Mouse (Mus musculus) stomach, embryonic 16.5 days (tissue): ENCODE data around the gene Ssna1. TPM values are rescaled to one million over a fixed set of nuclear protein-coding genes. Genes with fewer than 3 reads are reported as not detected.

Experiments used
- ATAC-seq: fragments of 200-750 bp; cut with Nextera tagmentation; 2 replicates; pipeline ENCODE4 v1.8.0; 2017; ENCODE audit warnings: moderate number of reproducible peaks, moderate TSS enrichment; ENCODE audit not compliant: insufficient read depth, low FRiP score
- H3K27ac ChIP-seq: fragments of 300-500 bp; sonication (generic); 2 replicates; pipeline ENCODE4 v1.5.1; 2014; ENCODE audit warnings: low read length
- H3K27me3 ChIP-seq: fragments of 300-500 bp; sonication (generic); 2 replicates; pipeline ENCODE4 v1.6.1; 2014; ENCODE audit warnings: low read length, control low read depth, mixed read lengths; ENCODE audit not compliant: control insufficient read depth, insufficient read depth
- H3K36me3 ChIP-seq: fragments of 300-500 bp; sonication (generic); 2 replicates; pipeline ENCODE4 v1.6.1; 2014; ENCODE audit warnings: low read length; ENCODE audit not compliant: control insufficient read depth, insufficient read depth
- H3K4me1 ChIP-seq: fragments of 300-500 bp; sonication (generic); 2 replicates; pipeline ENCODE4 v1.6.1; 2014; ENCODE audit warnings: low read length, control low read depth, mixed read lengths; ENCODE audit not compliant: control insufficient read depth, insufficient read depth
- H3K4me2 ChIP-seq: fragments of 300-500 bp; sonication (generic); 2 replicates; pipeline ENCODE4 v1.6.1; 2014; ENCODE audit warnings: low read depth, low read length, mixed read lengths
- H3K4me3 ChIP-seq: fragments of 300-500 bp; sonication (generic); replicated peaks from 2 replicates; pipeline ENCODE4 v1.5.1; 2014; ENCODE audit warnings: mild to moderate bottlenecking, low read length
- H3K9ac ChIP-seq: fragments of 300-500 bp; sonication (generic); 2 replicates; pipeline ENCODE4 v1.6.1; 2014; ENCODE audit warnings: low read length
- H3K9me3 ChIP-seq: fragments of 300-500 bp; sonication (generic); replicated peaks from 2 replicates; pipeline ENCODE4 v1.6.1; 2016; ENCODE audit warnings: low read length, control low read depth; ENCODE audit not compliant: control insufficient read depth
- WGBS: fragments of 180-500 bp; shearing (Covaris S2); extraction: QIAGEN DNeasy Blood & Tissue Kit; methylation state at CpG from one replicate; pipeline ENCODE4 v1.1.7; 2014; 5-methylcytosine and 5-hydroxymethylcytosine counted together
- polyA plus RNA-seq: library from polyadenylated mRNA; unstranded; fragments of >200 nt; fragmentation: Nextera tagmentation; extraction: Ambion mirVana; gene quantifications from 2 replicates; pipeline ENCODE4 v1.2.1, GENCODE M21; 2015

Gene Ssna1
- polyA plus RNA-seq, 1 experiment from 2014 or later, result 199 TPM

GRCm38 (mm10) chr2:25291184-25292053, 19.2 kb upstream of the Ssna1 start:
- H3K4me2 ChIP-seq, result peak overlapping the region; percentile 61
- no peak for ATAC-seq
- H3K36me3 ChIP-seq, result no peaks in the 10 kb centered on the region
- peak overlapping the region; percentile 68 for H3K9ac ChIP-seq
- peaks cover 45% of the 10 kb centered on the region for H3K27me3 ChIP-seq
- no peak overlapping the region; the same call in 1 of the 2 replicates for H3K27ac ChIP-seq
- H3K4me1 ChIP-seq, result peaks cover 44% of the 10 kb centered on the region
- H3K4me3 ChIP-seq, result peak overlapping the region; percentile 45
- no peaks in the 10 kb centered on the region for H3K9me3 ChIP-seq
- 8% methylated on average over 32 of the region's 32 CpGs for WGBS

- H3K27ac ChIP-seq, result no peak overlapping the region; the same call in 1 of the 2 replicates
- H3K9ac ChIP-seq, result peak overlapping the region; percentile 61
- peaks cover 48% of the 10 kb centered on the region for H3K4me1 ChIP-seq
- peaks cover 45% of the 10 kb centered on the region for H3K27me3 ChIP-seq
- H3K9me3 ChIP-seq, result no peaks in the 10 kb centered on the region
- ATAC-seq, result no peak
- 1% methylated on average over 18 of the region's 18 CpGs for WGBS
- peak overlapping the region; percentile 45 for H3K4me3 ChIP-seq
- H3K4me2 ChIP-seq, result peak overlapping the region; percentile 55
- no peaks in the 10 kb centered on the region for H3K36me3 ChIP-seq
These were observed 18.5 kb upstream of the Ssna1 start for GRCm38 (mm10) chr2:25290816-25291130.

GRCm38 (mm10) chr2:25290101-25290815, 18.0 kb upstream of the Ssna1 start:
- Histone ChIP-seq H3K27ac (peak overlapping the region; percentile 77), H3K9ac (peak overlapping the region; percentile 61), H3K4me2 (peak overlapping the region; percentile 55), H3K4me3 (peak overlapping the region; percentile 45), H3K36me3 (0 out of 2 replicates have a peak, but pooled peaks cover under 1% of the 10 kb centered on the region), H3K9me3 (no peaks in the 10 kb centered on the region), H3K4me1 (peaks cover 50% of the 10 kb centered on the region), H3K27me3 (peaks cover 45% of the 10 kb centered on the region)
- ATAC-seq, result no peak
- 2% methylated on average over 54 of the region's 54 CpGs for WGBS

GRCm38 (mm10) chr2:25289651-25290050, 17.4 kb upstream of the Ssna1 start, which contains the start of gene Lrrc26:
TSS of gene Lrrc26 (plus strand) at chr2:25289915.
- Histone ChIP-seq H3K27ac (peak within 1 kb of the TSS; percentile 97), H3K36me3 (peaks cover 7% of the 10 kb centered on the region; the same call in 1 of the 2 replicates), H3K4me2 (peak within 1 kb of the TSS; percentile 55), H3K9ac (peak within 1 kb of the TSS; percentile 61), H3K4me1 (peaks cover 52% of the 10 kb centered on the region), H3K9me3 (no peaks in the 10 kb centered on the region), H3K27me3 (peaks cover 45% of the 10 kb centered on the region), H3K4me3 (peak within 1 kb of the TSS; percentile 45)
- ATAC-seq, result no peak
- WGBS, result 7% methylated on average over 11 of the region's 11 CpGs

- ATAC-seq, result no peak
- no peak overlapping the region for H3K9ac ChIP-seq
- peaks cover 52% of the 10 kb centered on the region for H3K4me1 ChIP-seq
- peak overlapping the region; percentile 97 for H3K27ac ChIP-seq
- 75% methylated on average over 7 of the region's 7 CpGs for WGBS
- no peaks in the 10 kb centered on the region for H3K9me3 ChIP-seq
- H3K4me2 ChIP-seq, result no peak overlapping the region
- peaks cover 14% of the 10 kb centered on the region for H3K36me3 ChIP-seq
- H3K4me3 ChIP-seq, result no peak overlapping the region
- peaks cover 45% of the 10 kb centered on the region for H3K27me3 ChIP-seq
These were observed 16.6 kb upstream of the Ssna1 start for GRCm38 (mm10) chr2:25288734-25289345.

GRCm38 (mm10) chr2:25287927-25288649, 15.8 kb upstream of the Ssna1 start, which contains the start of gene Tmem210:
TSS of gene Tmem210 (plus strand) at chr2:25288145.
- Histone ChIP-seq H3K27ac (peak within 1 kb of the TSS; percentile 97), H3K4me1 (peaks cover 52% of the 10 kb centered on the region), H3K36me3 (peaks cover 14% of the 10 kb centered on the region), H3K9ac (peak within 1 kb of the TSS; percentile 42; the same call in 1 of the 2 replicates), H3K9me3 (no peaks in the 10 kb centered on the region), H3K4me3 (no peak within 1 kb of the TSS), H3K4me2 (peak within 1 kb of the TSS; percentile 32; the same call in 1 of the 2 replicates), H3K27me3 (peaks cover 42% of the 10 kb centered on the region)
- ATAC-seq, result no peak
- WGBS, result 83% methylated on average over 6 of the region's 6 CpGs

- ATAC-seq, result peak; percentile 80
- peak overlapping the region; percentile 42; the same call in 1 of the 2 replicates for H3K9ac ChIP-seq
These were observed 14.8 kb upstream of the Ssna1 start for GRCm38 (mm10) chr2:25286837-25287636.

GRCm38 (mm10) chr2:25286314-25286713, 14.1 kb upstream of the Ssna1 start:
- H3K36me3 ChIP-seq, result peaks cover 14% of the 10 kb centered on the region
- 44% methylated on average over 1 of the region's 1 CpGs for WGBS
- H3K4me2 ChIP-seq, result peak overlapping the region; percentile 32; the same call in 1 of the 2 replicates
- H3K27ac ChIP-seq, result peak overlapping the region; percentile 97
- no peaks in the 10 kb centered on the region for H3K9me3 ChIP-seq
- peaks cover 27% of the 10 kb centered on the region for H3K27me3 ChIP-seq
- H3K4me1 ChIP-seq, result peaks cover 39% of the 10 kb centered on the region
- H3K9ac ChIP-seq, result peak overlapping the region; percentile 45; the same call in 1 of the 2 replicates
- 0 out of 2 replicates have a peak, but pooled peaks have one; percentile 35 for ATAC-seq
- H3K4me3 ChIP-seq, result no peak overlapping the region

More at GRCm38 (mm10) chr2:25286837-25287636, 14.8 kb upstream of the Ssna1 start:
- Histone ChIP-seq H3K4me3 (no peak overlapping the region), H3K36me3 (peaks cover 14% of the 10 kb centered on the region), H3K4me2 (peak overlapping the region; percentile 32; the same call in 1 of the 2 replicates), H3K4me1 (peaks cover 45% of the 10 kb centered on the region), H3K9me3 (no peaks in the 10 kb centered on the region), H3K27ac (peak overlapping the region; percentile 97), H3K27me3 (peaks cover 34% of the 10 kb centered on the region)
- 27% methylated on average over 7 of the region's 7 CpGs for WGBS
